Mouse (Mus musculus) layer of hippocampus, postnatal 36 days (tissue): ENCODE measurements around the gene P2ry6. TPM values are rescaled to one million over a fixed set of nuclear protein-coding genes. Genes with fewer than 3 reads are reported as not detected.

ENCODE experiments used
- DNase-seq, 2 experiments: peaks; one replicate each; pipeline ENCODE4 v3.0.0; 2022
- total RNA-seq, 2 experiments: library from RNA; stranded (reverse); gene quantifications; 2 replicates each; pipeline ENCODE4 v1.2.3; 2021

The P2ry6 gene
- total RNA-seq: 1 to 10 TPM; 3.2 to 3.5 TPM

GRCm38 (mm10) chr7:100974135-100974903 is at the start of gene P2ry6:
Gene P2ry6, minus strand, starts transcription at chr7:100974649.
- no peak for DNase-seq

GRCm38 (mm10) chr7:101017492-101017891 is 43.0 kb upstream of the P2ry6 start:
- DNase-seq: no peak

GRCm38 (mm10) chr7:101017021-101017461 is 42.6 kb upstream of the P2ry6 start:
- peak in 1 of 2 experiments; percentile 25 for DNase-seq

- DNase-seq: no peak
Measured at GRCm38 (mm10) chr7:101014985-101015384, 40.5 kb upstream of the P2ry6 start.

GRCm38 (mm10) chr7:101014041-101014440 is 39.6 kb upstream of the P2ry6 start:
- DNase-seq: no peak

GRCm38 (mm10) chr7:101012541-101012940 is 38.1 kb upstream of the P2ry6 start, which contains the start of gene P2ry2:
Gene P2ry2, minus strand, starts transcription at chr7:101012866.
- no peak for DNase-seq

GRCm38 (mm10) chr7:101011681-101012367 is 37.4 kb upstream of the P2ry6 start:
- DNase-seq: peak; percentile 28 to 34

GRCm38 (mm10) chr7:101010741-101011140 is 36.3 kb upstream of the P2ry6 start:
- DNase-seq: no peak

- no peak for DNase-seq
Measured at GRCm38 (mm10) chr7:101006201-101006600, 31.8 kb upstream of the P2ry6 start.

- DNase-seq: no peak
Measured at GRCm38 (mm10) chr7:101005119-101005518, 30.7 kb upstream of the P2ry6 start.

- no peak for DNase-seq
Measured at GRCm38 (mm10) chr7:101003442-101004326, 29.2 kb upstream of the P2ry6 start.

- DNase-seq: no peak
Measured at GRCm38 (mm10) chr7:101002274-101002673, 27.8 kb upstream of the P2ry6 start.

GRCm38 (mm10) chr7:100999623-101000022 is 25.2 kb upstream of the P2ry6 start:
- DNase-seq: no peak

- DNase-seq: no peak
Measured at GRCm38 (mm10) chr7:100998578-100998960, 24.1 kb upstream of the P2ry6 start.

GRCm38 (mm10) chr7:100997951-100998577 is 23.6 kb upstream of the P2ry6 start:
- DNase-seq: no peak

- DNase-seq: no peak
Measured at GRCm38 (mm10) chr7:100997215-100997614, 22.8 kb upstream of the P2ry6 start.

GRCm38 (mm10) chr7:100995951-100996350 is 21.5 kb upstream of the P2ry6 start:
- DNase-seq: no peak

GRCm38 (mm10) chr7:100995260-100995864 is 20.9 kb upstream of the P2ry6 start:
- no peak for DNase-seq

- DNase-seq: no peak
Measured at GRCm38 (mm10) chr7:100993166-100993565, 18.7 kb upstream of the P2ry6 start.

- no peak for DNase-seq
Measured at GRCm38 (mm10) chr7:100991972-100992371, 17.5 kb upstream of the P2ry6 start.

GRCm38 (mm10) chr7:100990636-100991311 is 16.3 kb upstream of the P2ry6 start:
- DNase-seq: no peak
